Mouse (Mus musculus) MEL (cell line): ENCODE measurements around the gene Tmem144. TPM values are rescaled to one million over a fixed set of nuclear protein-coding genes. Genes with fewer than 3 reads are reported as not detected.

ENCODE experiments used
- DNase-seq: peaks from one replicate; pipeline ENCODE4 v3.0.0; 2011; ENCODE audit warnings: low read depth, low spot score
- H3K27ac ChIP-seq: 2 replicates; pipeline ENCODE4 v1.5.1; 2012; ENCODE audit warnings: low read depth, mild to moderate bottlenecking, control low read depth, low read length, moderate library complexity; ENCODE audit not compliant: control insufficient read depth
- H3K27me3 ChIP-seq, 2 experiments: fragments of 150-350 bp in 1 of 2; sonication (generic) in 1 of 2; 2 replicates each; pipeline ENCODE4 v1.6.1; 2012; ENCODE audit warnings: low read length in 2 of 2, mild to moderate bottlenecking in 2 of 2, improper control_type of control experiment in 1 of 2, moderate library complexity in 1 of 2; ENCODE audit not compliant: insufficient read depth in 2 of 2, control insufficient read depth in 1 of 2
- H3K36me3 ChIP-seq, 2 experiments: 2 replicates each; pipeline ENCODE4 v1.6.1; 2012 to 2014; ENCODE audit warnings: low read length in 2 of 2, improper control_type of control experiment in 1 of 2, inconsistent platforms in 1 of 2, mild to moderate bottlenecking in 1 of 2; ENCODE audit not compliant: insufficient read depth in 2 of 2, control insufficient read depth in 1 of 2
- H3K4me1 ChIP-seq, 2 experiments: fragments of 150-350 bp in 1 of 2; sonication (generic) in 1 of 2; 2 replicates each; pipeline ENCODE4 v1.6.1; 2012; ENCODE audit warnings: low read length in 2 of 2, improper control_type of control experiment in 1 of 2, mild to moderate bottlenecking in 1 of 2; ENCODE audit not compliant: insufficient read depth in 2 of 2, control insufficient read depth in 1 of 2
- H3K4me3 ChIP-seq, 2 experiments: fragments of 150-350 bp in 1 of 2; sonication (generic) in 1 of 2; 2 replicates each; pipeline ENCODE4 v1.5.1; 2012; ENCODE audit warnings: low read depth in 2 of 2, low read length in 2 of 2, mild to moderate bottlenecking in 2 of 2, moderate library complexity in 2 of 2, control low read depth in 1 of 2, improper control_type of control experiment in 1 of 2; ENCODE audit not compliant: control insufficient read depth in 1 of 2, insufficient read depth in 1 of 2
- H3K79me2 ChIP-seq: 2 replicates; pipeline ENCODE4 v1.6.1; 2012; ENCODE audit warnings: mild to moderate bottlenecking, low read length, moderate library complexity; ENCODE audit not compliant: control insufficient read depth, poor library complexity, insufficient read depth
- H3K9ac ChIP-seq: 2 replicates; pipeline ENCODE4 v1.6.1; 2012; ENCODE audit warnings: low read depth, mild to moderate bottlenecking, control low read depth, low read length, moderate library complexity; ENCODE audit not compliant: control insufficient read depth, poor library complexity, severe bottlenecking
- H3K9me3 ChIP-seq: fragments of 150-350 bp; sonication (generic); replicated peaks from 2 replicates; pipeline ENCODE4 v1.6.1; 2012; ENCODE audit warnings: mild to moderate bottlenecking, low read length, improper control_type of control experiment, moderate library complexity; ENCODE audit not compliant: insufficient read depth
- BHLHE40 ChIP-seq: IDR thresholded peaks from 2 replicates; pipeline ENCODE4 v1.6.1; 2012; ENCODE audit warnings: low read depth, mild to moderate bottlenecking, inconsistent platforms, low read length, improper control_type of control experiment, borderline replicate concordance
- CHD1 ChIP-seq: IDR thresholded peaks from 2 replicates; pipeline ENCODE4 v1.6.1; 2012; ENCODE audit warnings: low read depth, mild to moderate bottlenecking, inconsistent platforms, low read length, improper control_type of control experiment
- ELF1 ChIP-seq: IDR thresholded peaks from 2 replicates; pipeline ENCODE4 v1.6.1; 2014; ENCODE audit warnings: low read depth, mild to moderate bottlenecking, inconsistent platforms, low read length, improper control_type of control experiment, moderate library complexity
- EP300 ChIP-seq, 2 experiments: IDR thresholded peaks; 2 replicates each; pipeline ENCODE4 v1.6.1; 2011; ENCODE audit warnings: improper control_type of control experiment in 2 of 2, low read length in 2 of 2, low read depth in 1 of 2, mild to moderate bottlenecking in 1 of 2
- MAX ChIP-seq: IDR thresholded peaks from 2 replicates; pipeline ENCODE4 v1.6.1; 2011; ENCODE audit warnings: low read length, improper control_type of control experiment
- MYB ChIP-seq: IDR thresholded peaks from 2 replicates; pipeline ENCODE4 v1.6.1; 2011; ENCODE audit warnings: mild to moderate bottlenecking, low read depth, low read length, improper control_type of control experiment
- MYC ChIP-seq: IDR thresholded peaks from 2 replicates; pipeline ENCODE4 v1.6.1; 2011; ENCODE audit warnings: low read depth, mild to moderate bottlenecking, low read length, improper control_type of control experiment, moderate library complexity
- NRF1 ChIP-seq: IDR thresholded peaks from 2 replicates; pipeline ENCODE4 v1.6.1; 2014; ENCODE audit warnings: low read depth, mild to moderate bottlenecking, inconsistent platforms, low read length, improper control_type of control experiment, moderate library complexity; ENCODE audit not compliant: poor library complexity, insufficient read depth, severe bottlenecking
- POLR2AphosphoS5 ChIP-seq: IDR thresholded peaks from 2 replicates; pipeline ENCODE4 v1.6.1; 2012; ENCODE audit warnings: low read depth, borderline replicate concordance, mild to moderate bottlenecking, inconsistent platforms, low read length, moderate library complexity, mixed read lengths
- RAD21 ChIP-seq: IDR thresholded peaks from 2 replicates; pipeline ENCODE4 v1.6.1; 2011; ENCODE audit warnings: mild to moderate bottlenecking, low read depth, low read length, improper control_type of control experiment
- RCOR1 ChIP-seq: IDR thresholded peaks from 2 replicates; pipeline ENCODE4 v1.6.1; 2012; ENCODE audit warnings: low read depth, mild to moderate bottlenecking, inconsistent platforms, low read length, improper control_type of control experiment
- SIN3A ChIP-seq: IDR thresholded peaks from 2 replicates; pipeline ENCODE4 v1.6.1; 2012; ENCODE audit warnings: low read length, improper control_type of control experiment, inconsistent platforms
- TCF12 ChIP-seq: IDR thresholded peaks from 2 replicates; pipeline ENCODE4 v1.6.1; 2014; ENCODE audit warnings: low read depth, mild to moderate bottlenecking, inconsistent platforms, low read length, improper control_type of control experiment, moderate library complexity
- UBTF ChIP-seq: IDR thresholded peaks from 2 replicates; pipeline ENCODE4 v1.6.1; 2012; ENCODE audit warnings: low read depth, mild to moderate bottlenecking, inconsistent platforms, low read length, improper control_type of control experiment, moderate library complexity, borderline replicate concordance; ENCODE audit not compliant: insufficient read depth
- ZC3H11A ChIP-seq: IDR thresholded peaks from 2 replicates; pipeline ENCODE4 v1.6.1; 2012; ENCODE audit warnings: low read depth, mild to moderate bottlenecking, inconsistent platforms, low read length, improper control_type of control experiment
- polyA plus RNA-seq, 2 experiments: library from polyadenylated mRNA; stranded (reverse) in 1 of 2; unstranded in 1 of 2; fragments of >175 nt in 1 of 2; fragments of >200 nt in 1 of 2; gene quantifications; 2 replicates each; pipeline versions ENCODE4 v1.2.1 to v1.2.4; 2012; ENCODE audit warnings: low replicate concordance in 2 of 2, low read depth in 1 of 2; ENCODE audit not compliant: insufficient read length in 2 of 2, insufficient read depth in 1 of 2, missing spikeins in 1 of 2
- total RNA-seq: library from RNA; depleted of rRNA; stranded (reverse); fragments of 300-350 nt; gene quantifications from 2 replicates; pipeline ENCODE4 v1.2.3, GENCODE M21; 2012

Gene Tmem144
- total and polyA plus RNA-seq, 3 experiments: 0.04 to 0.25 TPM; not detected in 1

DNA sequence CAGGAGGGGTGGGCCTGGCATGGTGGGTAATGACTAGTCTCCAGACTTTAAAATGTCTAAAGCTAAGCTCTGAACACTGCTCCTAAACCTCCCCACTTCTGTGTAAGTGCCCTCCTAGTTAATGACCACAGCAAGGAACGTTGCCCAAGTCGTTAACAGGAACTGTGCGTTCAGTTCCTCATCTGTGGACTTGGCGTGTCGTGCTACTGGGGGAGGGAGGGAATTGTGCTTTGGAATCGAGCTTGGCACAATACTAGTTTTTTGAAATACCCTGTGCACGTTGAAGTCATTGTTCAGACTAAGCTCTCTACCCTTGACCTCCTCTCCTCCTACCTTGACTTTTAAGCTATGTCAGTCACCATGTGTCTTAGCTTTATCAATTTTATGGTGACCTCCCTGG is 12.3 kb upstream of the Tmem144 start:
- Histone ChIP-seq H3K27ac (no peak overlapping the region), H3K9ac (no peak overlapping the region), H3K27me3 (peaks cover 0 to 11% of the 10 kb centered on the region in 2 experiments; a peak in 3 of 4 replicates), H3K36me3 (peaks cover 0 to under 1% of the 10 kb centered on the region in 2 experiments; a peak in 1 of 4 replicates), H3K9me3 (no peaks in the 10 kb centered on the region), H3K4me3 (no peak overlapping the region), H3K79me2 (no peaks in the 10 kb centered on the region), H3K4me1 (no peaks in the 10 kb centered on the region)
- no peak for TF ChIP-seq BHLHE40
- no peak for TF ChIP-seq EP300 (IDR thresholded peaks at IDR 0.05; ENCODE audit: low read depth in 1 of 2, low read length in 2 of 2)
- no peak for TF ChIP-seq POLR2AphosphoS5
- no peak for TF ChIP-seq RAD21
- no peak for TF ChIP-seq ELF1
- TF ChIP-seq TCF12: no peak
- TF ChIP-seq SIN3A: no peak
- TF ChIP-seq MYB: no peak
- no peak for TF ChIP-seq UBTF
- TF ChIP-seq NRF1: no peak
- no peak for TF ChIP-seq MAX
- no peak for TF ChIP-seq CHD1
- TF ChIP-seq ZC3H11A: no peak
- TF ChIP-seq RCOR1: no peak
- DNase-seq: no peak

DNA sequence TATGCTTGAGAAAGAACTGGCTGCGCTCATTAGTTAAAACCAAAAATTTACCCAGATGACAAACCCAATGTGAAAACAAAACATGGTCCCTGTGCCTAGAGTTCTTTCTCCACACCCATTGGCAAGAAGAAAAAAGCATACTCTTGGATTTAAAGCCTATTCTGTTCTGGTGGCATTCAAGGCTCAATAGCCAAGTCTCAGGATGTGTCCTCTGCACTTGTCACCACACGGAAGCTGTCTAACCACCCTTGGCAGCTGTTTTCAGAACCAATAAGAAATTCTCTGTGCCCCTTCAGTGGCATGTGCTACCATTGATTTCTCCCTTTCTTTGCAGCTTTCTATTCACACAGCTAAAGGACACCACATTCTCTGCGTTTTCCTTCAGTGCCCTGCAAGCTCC is 5.6 kb upstream of the Tmem144 start:
- TF ChIP-seq RAD21 (no peak), MYB (no peak)
- H3K4me1 ChIP-seq: peaks cover 0 to 9% of the 10 kb centered on the region in 2 experiments; a peak in 2 of 4 replicates

DNA sequence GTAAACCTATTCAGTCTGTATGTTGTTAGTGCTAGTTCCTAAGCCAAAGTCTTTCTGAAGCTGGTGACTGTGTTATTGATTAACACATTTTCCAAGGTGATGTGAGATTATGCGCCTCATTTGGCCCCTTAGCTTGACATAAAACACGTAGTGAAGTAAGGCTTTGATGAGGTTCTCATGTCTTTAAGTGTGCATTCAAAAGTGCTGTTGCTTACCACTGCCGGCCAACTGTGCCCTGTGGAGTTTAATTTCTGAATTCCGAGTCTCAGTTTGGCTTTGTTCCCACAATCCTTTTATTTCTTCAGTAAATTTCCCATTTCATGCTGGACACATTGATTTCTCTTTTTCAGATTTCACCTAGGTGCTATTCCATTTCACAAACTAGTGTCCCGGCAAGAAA is 5.2 kb upstream of the Tmem144 start:
- H3K27me3 ChIP-seq: no peaks in the 10 kb centered on the region; a peak in 1 of 4 replicates
- H3K27ac ChIP-seq: no peak overlapping the region
- no peak for DNase-seq
- no peak for TF ChIP-seq MYC
- no peak overlapping the region for H3K9ac ChIP-seq
- H3K4me1 ChIP-seq: peaks cover 0 to 12% of the 10 kb centered on the region in 2 experiments; a peak in 2 of 4 replicates
- no peaks in the 10 kb centered on the region for H3K79me2 ChIP-seq
- peaks cover 0 to 11% of the 10 kb centered on the region in 2 experiments; a peak in 2 of 4 replicates for H3K36me3 ChIP-seq
- no peak overlapping the region for H3K4me3 ChIP-seq
- H3K9me3 ChIP-seq: no peaks in the 10 kb centered on the region

More for the DNA sequence above, 5.6 kb upstream of the Tmem144 start:
- H3K9ac ChIP-seq: no peak overlapping the region
- H3K27me3 ChIP-seq: no peaks in the 10 kb centered on the region; a peak in 1 of 4 replicates
- peaks cover 0 to 11% of the 10 kb centered on the region in 2 experiments; a peak in 2 of 4 replicates for H3K36me3 ChIP-seq
- H3K4me3 ChIP-seq: no peak overlapping the region
- DNase-seq: no peak
- no peaks in the 10 kb centered on the region for H3K9me3 ChIP-seq
- H3K79me2 ChIP-seq: no peaks in the 10 kb centered on the region
- no peak overlapping the region for H3K27ac ChIP-seq
